Mouse (Mus musculus): ENCODE measurements around the gene Pbld2.

- TF ChIP-seq CTCF (conservative IDR thresholded peaks at IDR 0.05 in 1 of 2, IDR thresholded peaks at IDR 0.05 in 1 of 2; ENCODE audit: low read depth in 2 of 2, low read length in 2 of 2) (no peak), EP300 (IDR thresholded peaks at IDR 0.05; ENCODE audit: low read length) (no peak), UBTF (IDR thresholded peaks at IDR 0.05; ENCODE audit: low read depth, low read length) (no peak), CHD1 (IDR thresholded peaks at IDR 0.05; ENCODE audit: low read depth, low read length) (no peak)
Measured at GRCm38 (mm10) chr10:63000584-63000983, 23.5 kb upstream of the Pbld2 start.

All from CH12.LX (cell line).